Mouse (Mus musculus): ENCODE measurements around the gene Gria4. TPM values are rescaled to one million over a fixed set of nuclear protein-coding genes. Genes with fewer than 3 reads are reported as not detected.
A peak's percentile ranks its signal among the peaks of the same experiment; 100 is the strongest.
"Not testable (repeated sequence)": the region's sequence is repeated elsewhere in the genome, so short reads cannot be mapped to it uniquely, and the experiment has no call there.

Gria4 gene
- 1 to 10 TPM; 1.1 to 1.7 TPM for total RNA-seq (2021)
- long read RNA-seq, experiment 1: 0 reads
- long read RNA-seq, experiment 2, partial matches to known transcripts: 0 of 1 reads
- long read RNA-seq, experiment 2, other reads (novel, unspliced or antisense): 1 of 1 reads

DNA sequence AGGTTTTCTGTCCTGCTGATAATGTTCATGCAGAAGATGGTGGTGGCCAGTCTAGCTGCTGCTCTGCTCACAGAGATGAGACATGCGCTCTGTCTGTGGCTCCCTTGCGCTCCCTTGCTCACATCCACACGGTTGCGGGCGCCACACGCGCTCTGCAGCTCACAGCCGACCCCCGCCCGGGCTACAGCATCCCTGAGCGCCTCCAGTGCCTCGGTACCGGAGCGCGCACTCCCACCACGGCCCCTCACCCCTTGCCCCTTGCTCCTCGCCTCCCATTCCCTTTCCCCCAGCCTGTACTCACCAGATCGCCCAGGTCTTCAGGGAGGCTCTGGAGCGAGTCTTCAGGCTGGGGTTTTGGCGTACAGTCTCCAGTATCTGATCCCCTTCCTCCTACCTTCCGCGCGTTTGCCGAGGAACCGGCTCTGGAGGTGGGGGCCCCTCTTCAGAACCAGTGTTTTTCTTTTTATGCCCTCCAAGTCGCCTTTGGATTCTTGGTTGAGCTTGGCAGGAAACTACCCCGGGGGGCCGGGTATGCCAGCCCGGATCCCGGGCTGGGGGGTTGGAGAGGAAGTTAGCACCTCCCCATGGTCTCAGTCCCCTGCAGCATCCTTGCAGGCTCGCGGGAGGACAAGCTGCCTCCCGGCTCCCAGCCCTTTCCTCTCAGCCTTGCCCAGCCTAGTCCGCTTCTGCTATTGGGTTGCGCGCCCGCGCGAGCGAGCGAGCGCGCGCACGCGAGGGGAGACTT, at the start of gene Gria4:
Gene Gria4 (minus strand): TSS at position 691 of the 745 bp plus-strand sequence.
- DNase-seq: peak; percentile 1 to 15

- DNase-seq: not testable (repeated sequence)
Measured at GRCm38 (mm10) chr9:4810941-4811340, 14.9 kb upstream of the Gria4 start.

GRCm38 (mm10) chr9:4803151-4803755, 7.2 kb upstream of the Gria4 start:
- no peak for DNase-seq

DNA sequence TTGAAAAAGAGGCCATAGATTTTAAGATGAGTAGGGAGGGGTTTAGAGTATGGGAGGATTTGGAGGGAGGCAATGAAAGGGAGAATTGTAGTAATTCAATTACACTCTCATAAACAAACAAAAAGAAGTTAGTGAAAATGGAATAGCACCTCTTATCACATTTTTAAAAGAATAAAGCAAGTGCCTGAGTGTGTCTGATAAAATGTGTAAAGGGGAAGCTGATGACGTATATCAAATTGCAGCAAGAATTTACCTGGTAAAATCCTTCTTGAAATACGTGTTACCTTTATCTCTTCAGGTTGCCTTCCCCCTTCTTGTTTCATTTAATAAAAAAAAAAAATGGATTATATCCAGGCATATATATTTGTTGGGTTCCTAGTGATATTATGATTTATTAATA, 1.4 kb upstream of the Gria4 start:
- DNase-seq: no peak

DNA sequence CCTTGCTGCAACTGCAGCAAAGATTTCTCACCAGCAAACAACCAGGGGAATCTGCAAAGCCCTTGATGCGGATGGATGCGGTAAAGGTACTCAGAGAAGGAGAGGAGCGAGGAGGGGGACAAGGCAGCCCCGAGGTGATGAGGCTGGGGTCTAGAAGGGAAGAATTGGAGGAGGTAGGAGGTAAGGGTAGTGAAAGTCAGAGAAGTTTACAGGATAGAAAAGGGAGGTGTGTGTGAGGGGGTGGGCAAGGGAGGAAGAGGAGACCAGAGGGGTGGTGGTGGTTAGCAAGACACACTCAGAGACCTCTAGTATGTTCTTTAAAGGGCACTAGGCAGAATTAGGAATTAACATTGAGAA, 233 bp upstream of the Gria4 start:
- no peak for DNase-seq

DNA sequence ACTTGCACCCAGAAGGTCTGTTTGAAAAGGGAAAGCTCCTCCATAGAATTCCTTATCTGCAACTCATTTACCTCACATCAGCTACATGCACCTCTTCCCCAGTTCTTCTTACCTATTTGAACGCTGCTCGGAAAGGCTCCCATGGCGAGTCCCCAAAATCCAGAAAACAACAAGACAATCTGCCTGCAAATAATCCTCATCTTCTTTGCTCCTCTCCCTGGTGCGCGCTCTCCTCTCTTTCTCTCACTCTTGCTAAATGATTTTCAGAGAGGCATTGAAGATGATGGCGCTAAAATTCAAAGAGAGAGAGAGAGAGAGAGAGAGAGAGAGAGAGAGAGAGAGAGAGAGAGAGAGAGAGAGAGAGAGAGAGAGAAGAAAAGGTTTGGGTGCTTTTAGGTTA, 959 bp downstream of the Gria4 start:
- DNase-seq: no peak

DNA sequence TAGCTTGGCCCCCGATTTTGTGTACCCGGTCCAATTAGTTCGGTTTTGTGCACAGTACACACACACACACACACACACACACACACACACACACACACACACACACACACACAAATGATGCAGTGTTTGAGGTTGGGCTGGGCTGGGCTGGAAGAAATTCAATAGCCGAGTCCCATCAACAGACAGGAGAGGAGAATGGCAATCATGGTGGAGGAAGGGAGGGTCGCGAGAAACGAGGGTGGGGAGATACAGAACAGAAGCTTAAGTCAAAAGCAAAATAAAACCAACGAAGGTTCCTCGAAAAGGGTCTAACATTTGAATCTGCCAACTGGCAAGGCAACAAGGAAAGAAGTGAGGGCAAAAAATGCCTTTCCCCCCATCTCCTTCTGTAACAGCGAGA, 1.6 kb downstream of the Gria4 start:
- no peak for DNase-seq

- not testable (repeated sequence) for DNase-seq
Measured at GRCm38 (mm10) chr9:4749407-4749806, 46.6 kb downstream of the Gria4 start.

GRCm38 (mm10) chr9:4714086-4714485, 81.9 kb downstream of the Gria4 start:
- no peak for DNase-seq

DNA sequence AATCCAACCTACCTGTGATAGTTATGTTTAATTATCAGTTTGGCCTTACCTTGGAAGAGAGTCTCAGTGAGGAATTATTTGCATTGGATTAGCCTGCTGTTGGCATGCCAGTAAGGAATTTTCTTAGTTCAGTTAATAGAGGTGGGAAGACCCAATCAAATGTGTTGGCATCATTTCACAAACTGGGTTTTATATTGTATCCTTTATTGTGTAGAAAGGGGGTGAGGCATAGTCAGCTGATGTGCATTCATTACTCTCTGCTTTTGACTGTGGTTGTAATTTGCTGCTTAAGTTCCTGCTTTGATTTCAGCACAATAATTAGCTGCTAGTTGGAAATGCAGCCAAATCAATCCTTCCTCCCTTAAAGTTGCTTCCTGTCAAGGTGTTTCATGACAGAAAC, 83.7 kb downstream of the Gria4 start:
- no peak for DNase-seq

- DNase-seq: no peak
Measured at GRCm38 (mm10) chr9:4687149-4687548, 108.9 kb downstream of the Gria4 start.

- DNase-seq: no peak
Measured at GRCm38 (mm10) chr9:4680244-4680643, 115.8 kb downstream of the Gria4 start.

GRCm38 (mm10) chr9:4679099-4679498, 116.9 kb downstream of the Gria4 start:
- no peak for DNase-seq

GRCm38 (mm10) chr9:4665691-4666090, 130.3 kb downstream of the Gria4 start:
- DNase-seq: no peak

GRCm38 (mm10) chr9:4662421-4662820, 133.6 kb downstream of the Gria4 start:
- no peak for DNase-seq

GRCm38 (mm10) chr9:4658951-4659350, 137.1 kb downstream of the Gria4 start:
- DNase-seq: no peak

- DNase-seq: no peak
Measured at GRCm38 (mm10) chr9:4654333-4654732, 141.7 kb downstream of the Gria4 start.

DNA sequence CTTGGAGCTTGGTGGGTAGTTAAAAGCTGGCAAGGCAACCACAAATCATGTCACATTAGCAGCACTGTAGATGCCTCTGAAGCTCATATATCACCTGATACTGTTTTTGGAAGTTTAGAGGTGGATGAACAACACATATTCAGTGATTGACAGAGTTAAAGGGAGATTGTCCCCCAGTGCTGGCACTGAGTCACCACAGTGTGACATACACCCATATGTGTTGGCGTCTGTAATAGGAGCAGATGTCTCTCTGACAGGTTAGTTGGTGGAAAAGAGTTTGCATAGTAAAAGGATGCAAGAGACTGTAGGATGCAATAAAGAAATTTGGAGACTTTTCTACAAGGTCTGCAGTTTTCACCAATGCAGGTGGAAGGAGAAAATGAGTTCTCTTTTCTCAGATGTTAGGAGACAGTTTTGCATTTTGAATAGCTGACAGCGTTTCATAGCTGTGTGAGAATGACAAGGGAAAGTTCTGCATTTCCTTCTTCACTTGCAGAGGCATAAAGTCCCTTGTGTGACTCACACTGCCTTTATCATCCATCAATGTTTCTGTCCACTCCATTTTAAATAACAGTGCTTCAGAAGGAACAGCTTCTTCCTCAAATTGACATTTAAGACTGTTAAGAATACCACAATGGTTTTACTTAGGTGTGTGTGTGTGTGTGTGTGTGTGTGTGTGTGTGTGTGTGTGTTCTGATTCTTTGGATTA, 156.7 kb downstream of the Gria4 start:
- DNase-seq: no peak

GRCm38 (mm10) chr9:4631910-4632309, 164.1 kb downstream of the Gria4 start:
- no peak for DNase-seq

GRCm38 (mm10) chr9:4615286-4615685, 180.7 kb downstream of the Gria4 start:
- no peak for DNase-seq

GRCm38 (mm10) chr9:4605354-4605753, 190.7 kb downstream of the Gria4 start:
- no peak for DNase-seq

DNA sequence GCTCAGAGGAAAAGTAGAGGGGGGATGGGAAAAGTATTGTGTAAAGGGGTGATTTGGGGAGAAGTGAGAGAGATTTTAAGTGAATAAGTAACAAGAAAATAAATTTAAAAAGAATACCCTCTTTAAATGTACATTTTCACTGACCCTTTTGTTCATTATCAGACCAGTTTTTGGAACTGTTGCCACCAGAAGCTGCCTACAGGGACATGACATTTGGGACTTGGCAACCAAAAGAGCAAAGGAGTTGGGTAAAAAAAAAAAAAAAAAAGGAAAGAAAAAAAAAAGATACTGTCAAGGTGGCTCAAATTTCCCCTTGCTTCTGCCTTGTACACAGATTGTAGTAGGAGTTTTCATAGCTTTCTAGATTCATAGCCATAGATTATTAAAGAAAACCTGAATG, 191.8 kb downstream of the Gria4 start:
- DNase-seq: no peak

DNA sequence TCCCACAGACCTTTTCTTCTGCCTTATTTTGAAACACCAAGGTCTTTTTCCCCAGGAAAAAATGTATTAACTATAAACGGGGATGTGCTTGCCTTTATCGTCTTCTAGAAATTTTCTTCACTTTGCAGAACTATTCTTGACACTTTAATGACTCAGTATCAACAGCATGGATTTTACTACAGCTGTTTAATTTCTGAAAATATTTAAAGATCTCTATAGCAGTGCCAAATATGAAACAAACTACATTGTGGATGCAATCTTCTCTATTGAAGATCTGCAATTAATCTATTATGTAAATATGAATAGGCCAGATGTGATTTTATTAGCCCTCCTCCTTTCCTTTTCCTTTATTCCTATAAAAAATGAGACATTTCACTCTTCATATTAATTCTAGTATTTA, 194.2 kb downstream of the Gria4 start:
- no peak for DNase-seq

Measured in adrenal gland, postnatal 36 days (tissue).